Mouse (Mus musculus): Measurements from ENCODE around the gene Gm17268. TPM values are rescaled to one million over a fixed set of nuclear protein-coding genes. Genes with fewer than 3 reads are reported as not detected.
A peak's percentile ranks its signal among the peaks of the same experiment; 100 is the strongest.

Gene Gm17268
- polyA plus RNA-seq, 1 experiment from 2014 or later, result not detected

DNA sequence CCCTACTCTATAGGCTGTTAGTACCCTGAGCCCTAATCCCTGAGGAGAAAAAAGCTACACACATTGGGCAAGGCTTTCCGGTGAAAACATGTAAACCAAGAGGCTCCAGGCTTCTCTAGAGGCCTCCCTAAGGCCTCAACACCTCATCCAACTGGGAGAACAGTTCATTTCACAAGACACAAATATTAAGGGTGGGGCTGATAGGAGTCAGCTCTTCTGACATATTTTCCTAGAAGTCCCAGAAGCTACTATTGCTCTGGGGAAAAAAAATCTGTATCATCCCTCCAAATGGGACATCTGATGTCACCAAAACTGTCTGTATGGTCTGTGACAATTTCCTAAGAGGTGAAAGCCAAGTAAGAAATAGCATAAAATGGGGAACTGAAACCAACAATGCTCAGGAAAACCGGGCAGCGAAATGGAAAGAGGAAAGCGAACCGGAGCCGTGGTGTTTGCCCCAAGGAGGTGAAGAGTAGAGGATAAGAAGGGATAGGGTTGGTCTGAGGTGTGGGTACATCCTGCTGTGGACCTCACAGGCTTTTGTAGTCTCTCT lies 15.8 kb downstream of the Gm17268 start:
- H3K36me3 ChIP-seq (replicated peaks), result no peaks in the 10 kb centered on the region
- H3K27me3 ChIP-seq (replicated peaks; ENCODE audit: low read depth, poor library complexity, severe bottlenecking), result no peaks in the 10 kb centered on the region
- H3K4me3 ChIP-seq, result no peak overlapping the region
- H3K27ac ChIP-seq (replicated peaks), result no peak overlapping the region
- 87% methylated on average over 6 of the region's 6 CpGs for WGBS
- H3K4me1 ChIP-seq, result no peaks in the 10 kb centered on the region; the same call in 1 of the 2 replicates
- DNase-seq (ENCODE audit: low spot score), result no peak
- H3K9me3 ChIP-seq, result no peaks in the 10 kb centered on the region

DNA sequence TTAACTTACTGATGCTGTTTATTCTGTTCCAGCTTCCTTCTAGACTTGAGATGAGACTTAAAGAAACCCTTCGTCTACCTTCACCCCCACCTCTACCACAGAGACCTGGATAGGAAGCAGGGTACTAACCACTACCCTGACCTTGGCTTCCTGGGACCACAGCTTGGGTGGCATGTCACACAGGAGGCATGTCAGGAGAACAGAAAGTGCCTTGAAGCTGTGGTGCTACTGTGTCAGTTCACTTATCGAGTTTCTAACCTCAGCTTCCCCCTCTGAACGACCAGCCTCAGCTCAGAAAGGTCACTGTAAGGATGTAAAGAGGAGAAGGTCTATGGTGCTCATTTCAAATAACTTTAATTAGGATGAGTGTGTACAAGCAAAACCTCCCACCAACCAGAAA lies 17.0 kb downstream of the Gm17268 start:
- Histone ChIP-seq H3K27ac (replicated peaks) (no peak overlapping the region), H3K27me3 (replicated peaks; ENCODE audit: low read depth, poor library complexity, severe bottlenecking) (no peaks in the 10 kb centered on the region), H3K4me3 (no peak overlapping the region), H3K36me3 (replicated peaks) (no peaks in the 10 kb centered on the region), H3K9me3 (no peaks in the 10 kb centered on the region), H3K4me1 (no peaks in the 10 kb centered on the region; the same call in 1 of the 2 replicates)
- no peak for DNase-seq (ENCODE audit: low spot score)
- 75% methylated on average over 3 of the region's 3 CpGs for WGBS

DNA sequence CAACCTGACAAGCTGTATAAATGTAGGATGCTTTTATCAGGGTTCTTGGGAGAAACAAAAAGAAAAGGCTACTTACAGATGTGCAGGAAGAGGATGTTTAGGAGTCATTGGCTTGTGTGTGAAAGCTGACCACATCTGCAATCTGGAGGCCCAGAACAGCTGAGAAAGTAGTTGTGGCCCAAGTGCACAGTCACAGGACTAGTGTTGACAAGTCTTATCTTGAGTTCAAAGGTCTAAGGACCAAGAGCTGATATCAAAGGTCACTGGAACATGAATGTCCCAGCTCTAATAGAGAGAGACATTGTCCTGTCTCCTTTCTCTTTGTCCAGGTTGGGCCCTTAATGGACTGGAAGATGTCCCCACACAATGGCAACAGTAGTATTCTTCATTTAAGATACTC lies 18.6 kb downstream of the Gm17268 start:
- Histone ChIP-seq H3K27me3 (replicated peaks; ENCODE audit: low read depth, poor library complexity, severe bottlenecking) (no peaks in the 10 kb centered on the region), H3K4me3 (no peak overlapping the region), H3K27ac (replicated peaks) (no peak overlapping the region), H3K9me3 (no peaks in the 10 kb centered on the region), H3K36me3 (replicated peaks) (no peaks in the 10 kb centered on the region), H3K4me1 (no peaks in the 10 kb centered on the region; the same call in 1 of the 2 replicates)
- DNase-seq (ENCODE audit: low spot score), result no peak

DNA sequence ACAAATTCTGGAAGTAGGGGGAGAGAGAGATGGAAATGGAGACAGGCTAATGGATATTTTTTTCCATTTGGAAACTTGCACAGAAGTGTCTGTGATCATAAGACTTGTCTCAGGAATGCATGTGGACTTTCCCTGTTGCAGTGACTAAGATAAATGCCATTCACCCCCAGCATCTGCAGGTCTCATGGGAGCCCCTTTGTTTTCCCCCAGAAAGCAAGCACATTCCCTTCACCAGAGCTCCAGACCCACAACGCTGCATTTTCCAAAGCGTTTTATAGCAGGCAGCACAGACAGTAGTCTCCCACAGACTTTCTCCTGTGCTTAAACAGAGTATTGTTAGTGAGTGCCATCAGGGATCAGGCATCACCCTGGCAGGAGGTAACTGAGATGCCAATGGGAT lies 19.0 kb downstream of the Gm17268 start:
- Histone ChIP-seq H3K27ac (replicated peaks) (no peak overlapping the region), H3K9me3 (no peaks in the 10 kb centered on the region), H3K4me1 (no peaks in the 10 kb centered on the region; the same call in 1 of the 2 replicates), H3K36me3 (replicated peaks) (no peaks in the 10 kb centered on the region), H3K27me3 (replicated peaks; ENCODE audit: low read depth, poor library complexity, severe bottlenecking) (no peaks in the 10 kb centered on the region), H3K4me3 (no peak overlapping the region)
- no peak for DNase-seq (ENCODE audit: low spot score)
- WGBS, result 64% methylated on average over 2 of the region's 2 CpGs

DNA sequence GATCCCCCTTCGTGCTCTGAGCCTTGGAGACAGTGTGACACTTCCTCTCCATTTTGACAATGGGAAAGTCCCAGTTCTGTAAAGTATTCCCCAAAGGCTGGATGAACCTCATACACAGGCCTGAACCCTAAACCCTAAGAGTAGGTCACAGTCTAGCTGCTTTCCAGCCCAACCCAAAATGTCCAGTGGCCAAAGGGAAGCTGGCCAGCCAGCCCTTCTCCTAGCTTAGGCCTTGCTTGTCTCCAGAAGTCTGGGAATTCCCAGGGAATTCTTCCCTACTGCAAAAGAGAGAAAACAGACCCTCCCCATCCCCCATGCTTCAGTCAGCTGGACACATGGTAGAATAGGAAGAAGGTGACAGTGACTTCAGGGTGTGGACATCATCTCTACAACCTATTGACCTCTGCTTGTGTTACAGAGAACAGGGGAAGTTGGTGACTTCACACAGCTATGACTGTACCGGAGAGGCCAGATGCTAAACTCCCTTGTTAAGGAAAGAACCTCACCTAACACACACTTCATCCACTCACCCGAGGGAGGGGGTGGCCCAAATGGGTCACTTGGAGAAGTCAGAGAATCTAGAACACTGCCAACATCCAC lies 22.1 kb downstream of the Gm17268 start:
- H3K4me3 ChIP-seq, result no peak overlapping the region
- H3K27ac ChIP-seq (replicated peaks), result no peak overlapping the region
- no peaks in the 10 kb centered on the region for H3K9me3 ChIP-seq
- no peak for DNase-seq (ENCODE audit: low spot score)
- H3K36me3 ChIP-seq (replicated peaks), result no peaks in the 10 kb centered on the region
- H3K4me1 ChIP-seq, result peaks cover 3% of the 10 kb centered on the region; the same call in 1 of the 2 replicates
- H3K27me3 ChIP-seq (replicated peaks; ENCODE audit: low read depth, poor library complexity, severe bottlenecking), result no peaks in the 10 kb centered on the region
- 77% methylated on average over 3 of the region's 3 CpGs for WGBS

DNA sequence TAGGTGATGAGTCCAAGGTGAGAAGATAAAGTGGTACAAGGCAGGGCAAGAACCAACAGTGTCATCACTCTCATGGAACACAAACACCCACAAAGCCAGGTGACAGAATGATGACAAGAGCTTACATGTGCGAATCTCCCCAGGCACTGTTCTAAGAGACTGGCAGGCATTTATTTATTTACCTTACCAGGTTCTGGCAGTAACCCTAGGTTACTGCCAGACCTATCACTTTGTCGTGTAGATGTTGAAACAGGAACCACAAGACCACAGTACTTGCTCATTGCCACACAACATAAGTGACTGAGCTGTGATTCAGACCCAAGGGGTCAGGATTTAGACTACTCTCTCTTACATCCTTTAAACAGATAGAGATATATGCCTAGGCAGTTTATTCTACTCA lies 23.3 kb downstream of the Gm17268 start:
- no peak for DNase-seq (ENCODE audit: low spot score)
- H3K9me3 ChIP-seq, result no peaks in the 10 kb centered on the region
- no peak overlapping the region for H3K4me3 ChIP-seq
- H3K4me1 ChIP-seq, result 0 out of 2 replicates have a peak, but pooled peaks cover 3% of the 10 kb centered on the region
- H3K27me3 ChIP-seq (replicated peaks; ENCODE audit: low read depth, poor library complexity, severe bottlenecking), result no peaks in the 10 kb centered on the region
- no peak overlapping the region for H3K27ac ChIP-seq (replicated peaks)
- WGBS, result 75% methylated on average over 2 of the region's 2 CpGs
- no peaks in the 10 kb centered on the region for H3K36me3 ChIP-seq (replicated peaks)

DNA sequence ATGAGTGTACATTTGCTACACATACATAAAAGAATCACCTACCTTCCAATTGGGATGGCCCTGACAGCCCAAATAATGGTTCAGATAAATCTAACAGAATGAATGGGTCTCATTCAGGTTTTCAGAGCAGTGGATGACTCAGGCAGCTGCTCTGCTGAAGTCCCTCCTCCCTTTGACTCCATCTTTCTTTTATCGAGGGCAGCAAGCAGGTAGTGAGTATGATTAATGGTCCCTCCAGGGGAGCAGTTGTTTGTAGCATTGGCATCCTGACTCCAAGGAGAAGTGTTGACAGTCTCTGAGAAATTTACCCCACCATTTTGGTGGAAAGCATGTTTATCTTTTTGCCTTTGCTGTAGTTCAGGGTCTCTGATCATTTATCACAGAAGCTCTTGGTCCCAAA lies 24.6 kb downstream of the Gm17268 start:
- 86% methylated on average over 1 of the region's 1 CpGs for whole genome bisulfite sequencing
- H3K27ac ChIP-seq (replicated peaks), result no peak overlapping the region
- no peaks in the 10 kb centered on the region for H3K27me3 ChIP-seq (replicated peaks; ENCODE audit: low read depth, poor library complexity, severe bottlenecking)
- H3K4me3 ChIP-seq, result no peak overlapping the region
- no peak for DNase-seq (ENCODE audit: low spot score)
- H3K36me3 ChIP-seq (replicated peaks), result no peaks in the 10 kb centered on the region
- H3K9me3 ChIP-seq, result no peaks in the 10 kb centered on the region
- H3K4me1 ChIP-seq, result 0 out of 2 replicates have a peak, but pooled peaks cover 3% of the 10 kb centered on the region

DNA sequence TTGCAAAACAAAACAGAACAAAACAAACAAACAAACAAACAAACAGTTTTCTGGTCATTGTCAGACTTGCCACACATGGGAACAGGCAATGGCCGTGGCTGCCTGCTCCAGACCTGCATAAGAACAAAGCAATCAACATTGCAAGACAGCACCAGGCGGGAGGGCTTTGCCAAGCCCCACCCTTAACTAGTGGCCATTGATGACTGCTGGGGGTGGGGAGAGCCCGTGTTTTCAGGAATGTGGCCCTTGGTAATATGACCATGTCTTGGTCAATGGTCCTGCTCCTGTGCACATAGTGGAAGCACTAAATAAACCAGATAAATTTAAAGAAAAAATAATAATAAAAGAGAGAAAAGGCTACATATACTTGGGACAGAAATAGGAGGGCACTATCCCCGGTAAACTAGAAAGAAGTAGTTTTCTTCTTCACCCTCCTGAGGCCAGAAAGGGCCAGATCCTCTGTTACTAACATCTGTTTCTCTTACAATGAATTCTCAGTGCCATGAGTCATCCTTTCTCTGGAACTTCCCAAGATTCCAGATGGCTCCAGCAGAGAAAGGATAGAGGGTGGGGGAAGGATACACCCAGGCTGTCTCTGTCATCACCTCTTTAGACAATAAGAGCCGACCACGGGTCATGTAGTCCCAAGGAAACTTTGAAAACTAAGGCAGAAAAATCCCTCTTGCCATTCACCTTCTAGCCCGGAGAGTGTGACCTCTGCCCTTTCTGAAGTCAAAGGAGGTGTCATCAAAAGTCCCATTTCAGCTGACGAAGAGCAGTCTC lies 26.8 kb downstream of the Gm17268 start:
- H3K27ac ChIP-seq (replicated peaks), result no peak overlapping the region
- DNase-seq (ENCODE audit: low spot score), result no peak
- no peak overlapping the region for H3K4me3 ChIP-seq
- H3K4me1 ChIP-seq, result peaks cover 3% of the 10 kb centered on the region; the same call in 1 of the 2 replicates
- H3K36me3 ChIP-seq (replicated peaks), result no peaks in the 10 kb centered on the region
- no peaks in the 10 kb centered on the region for H3K9me3 ChIP-seq
- 67% methylated on average over 8 of the region's 8 CpGs for WGBS
- H3K27me3 ChIP-seq (replicated peaks; ENCODE audit: low read depth, poor library complexity, severe bottlenecking), result no peaks in the 10 kb centered on the region

DNA sequence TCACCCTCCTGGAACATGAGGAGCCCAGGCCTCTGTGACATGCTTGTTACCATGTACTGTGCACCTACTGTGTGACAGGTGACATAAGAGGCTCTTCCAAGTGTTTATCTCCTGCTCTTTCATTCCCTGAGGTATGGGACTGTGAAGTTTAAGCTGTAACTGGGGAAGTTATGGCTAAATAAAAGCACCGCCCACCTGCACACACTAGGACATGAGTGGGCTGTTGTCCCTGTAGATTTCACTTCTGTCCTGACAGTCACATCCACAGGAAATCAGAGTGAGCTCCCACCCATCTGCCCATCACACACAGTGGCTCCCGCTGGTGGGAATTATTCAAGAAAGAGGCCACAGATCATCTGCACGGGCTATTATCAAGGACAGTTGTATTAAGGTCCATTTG lies 28.2 kb downstream of the Gm17268 start:
- Histone ChIP-seq H3K27ac (replicated peaks) (no peak overlapping the region), H3K4me3 (no peak overlapping the region), H3K4me1 (peaks cover 3% of the 10 kb centered on the region; the same call in 1 of the 2 replicates), H3K9me3 (no peaks in the 10 kb centered on the region), H3K27me3 (replicated peaks; ENCODE audit: low read depth, poor library complexity, severe bottlenecking) (no peaks in the 10 kb centered on the region), H3K36me3 (replicated peaks) (no peaks in the 10 kb centered on the region)
- 90% methylated on average over 3 of the region's 3 CpGs for whole genome bisulfite sequencing
- DNase-seq (ENCODE audit: low spot score), result no peak

DNA sequence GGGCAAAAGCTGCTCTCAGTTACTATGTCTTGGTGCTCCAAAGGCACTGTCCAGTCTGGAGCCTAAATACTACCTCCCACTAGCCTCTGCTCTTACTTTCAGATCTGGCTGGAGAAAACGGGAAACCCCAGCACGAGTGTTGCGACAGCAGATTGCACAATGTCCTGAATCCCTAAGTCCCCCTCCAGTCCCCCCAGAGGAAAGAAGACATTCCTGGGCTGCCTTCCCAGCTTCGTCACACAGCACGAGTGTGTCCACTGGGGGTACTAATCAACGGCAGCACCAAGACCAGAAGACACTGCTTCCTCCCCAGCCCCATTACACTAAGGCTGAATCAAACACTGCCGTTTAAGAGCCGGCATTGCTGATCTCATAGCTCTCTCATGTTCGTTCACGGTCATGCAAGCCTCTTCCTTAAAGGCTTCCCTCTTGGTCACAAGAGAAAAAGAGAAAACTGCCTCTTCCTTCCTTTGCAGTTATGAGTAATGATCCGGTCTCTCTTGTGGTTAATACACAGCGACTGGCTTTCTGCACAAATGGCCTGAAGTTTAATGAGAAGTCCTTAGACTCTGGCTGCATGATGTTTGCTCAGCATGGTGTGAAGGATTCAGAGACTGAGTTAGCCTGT lies 31.5 kb downstream of the Gm17268 start:
- peaks cover 3% of the 10 kb centered on the region; the same call in 1 of the 2 replicates for H3K4me1 ChIP-seq
- 66% methylated on average over 12 of the region's 12 CpGs for WGBS
- H3K9me3 ChIP-seq, result no peaks in the 10 kb centered on the region
- no peak overlapping the region for H3K4me3 ChIP-seq
- no peaks in the 10 kb centered on the region for H3K36me3 ChIP-seq (replicated peaks)
- no peaks in the 10 kb centered on the region for H3K27me3 ChIP-seq (replicated peaks; ENCODE audit: low read depth, poor library complexity, severe bottlenecking)
- H3K27ac ChIP-seq (replicated peaks), result no peak overlapping the region
- no peak for DNase-seq (ENCODE audit: low spot score)

DNA sequence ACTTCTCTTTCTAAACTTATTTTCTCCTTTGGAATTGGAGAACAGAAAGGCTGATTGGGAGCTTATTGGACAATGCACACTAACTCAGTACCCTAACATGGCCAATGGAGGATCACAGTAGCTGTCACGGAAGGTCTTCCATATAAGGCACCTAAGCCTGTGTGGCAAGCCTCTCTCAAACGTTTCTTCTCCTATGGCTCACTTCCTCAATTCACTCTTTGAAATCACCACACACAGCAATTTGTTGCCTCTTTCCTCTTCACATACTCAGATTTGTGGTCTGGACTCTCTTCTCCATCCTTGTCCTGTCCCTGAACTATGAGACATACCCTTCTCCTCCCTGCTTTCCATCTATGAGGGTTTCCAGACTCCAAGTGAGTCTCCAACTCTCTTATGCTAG lies 33.6 kb downstream of the Gm17268 start:
- H3K36me3 ChIP-seq (replicated peaks), result no peaks in the 10 kb centered on the region
- DNase-seq (ENCODE audit: low spot score), result no peak
- no peak overlapping the region for H3K27ac ChIP-seq (replicated peaks)
- H3K4me3 ChIP-seq, result no peak overlapping the region
- peaks cover 9% of the 10 kb centered on the region for H3K4me1 ChIP-seq
- 0 out of 2 replicates have a peak, but pooled peaks cover 4% of the 10 kb centered on the region for H3K27me3 ChIP-seq (replicated peaks; ENCODE audit: low read depth, poor library complexity, severe bottlenecking)
- no peaks in the 10 kb centered on the region for H3K9me3 ChIP-seq
- 77% methylated on average over 2 of the region's 2 CpGs for WGBS

DNA sequence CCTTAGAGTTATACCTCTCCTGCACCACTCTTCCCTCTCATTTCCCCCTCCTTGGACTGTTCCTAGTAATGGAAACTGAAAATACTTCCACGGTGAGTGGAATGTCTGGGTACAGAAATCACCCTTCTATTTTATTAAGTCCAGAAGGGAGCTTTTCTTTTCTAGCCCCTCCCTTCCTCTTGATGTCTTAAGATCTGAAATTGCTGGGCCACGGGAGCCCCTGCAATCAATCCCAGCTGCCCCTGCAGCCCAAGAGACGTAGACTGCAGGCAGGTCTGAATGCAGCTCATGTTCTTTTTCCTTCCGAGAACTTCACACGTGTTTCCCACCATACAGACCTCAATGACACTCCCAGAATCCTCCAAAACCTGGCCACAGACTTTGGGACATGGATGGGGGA lies 37.8 kb downstream of the Gm17268 start:
- peak; percentile 26 for DNase-seq (ENCODE audit: low spot score)

More for the DNA sequence above, 37.8 kb downstream of the Gm17268 start:
- Histone ChIP-seq H3K4me1 (peaks cover 9% of the 10 kb centered on the region), H3K4me3 (no peak overlapping the region), H3K27ac (replicated peaks) (no peak overlapping the region; the same call in 1 of the 2 replicates), H3K9me3 (no peaks in the 10 kb centered on the region), H3K27me3 (replicated peaks; ENCODE audit: low read depth, poor library complexity, severe bottlenecking) (0 out of 2 replicates have a peak, but pooled peaks cover 4% of the 10 kb centered on the region), H3K36me3 (replicated peaks) (no peaks in the 10 kb centered on the region)
- WGBS, result 48% methylated on average over 5 of the region's 5 CpGs
